Mouse (Mus musculus) forebrain, embryonic 12.5 days (tissue): ENCODE results near the gene Ost4. TPM values are rescaled to one million over a fixed set of nuclear protein-coding genes. Genes with fewer than 3 reads are reported as not detected.

Source experiments
- ATAC-seq: fragments of 200-750 bp; cut with Nextera tagmentation; 2 replicates; pipeline ENCODE4 v1.8.0; 2017; ENCODE audit warnings: moderate TSS enrichment; ENCODE audit not compliant: low FRiP score
- H3K27ac ChIP-seq: fragments of 300-500 bp; sonication (generic); 2 replicates; pipeline ENCODE4 v1.5.1; 2016; ENCODE audit warnings: mild to moderate bottlenecking
- H3K27me3 ChIP-seq: fragments of 300-500 bp; sonication (generic); 2 replicates; pipeline ENCODE4 v1.6.1; 2016; ENCODE audit warnings: mild to moderate bottlenecking
- H3K36me3 ChIP-seq: fragments of 300-500 bp; sonication (generic); replicated peaks from 2 replicates; pipeline ENCODE4 v1.6.1; 2016; ENCODE audit warnings: mild to moderate bottlenecking
- H3K4me1 ChIP-seq: fragments of 300-500 bp; sonication (generic); 2 replicates; pipeline ENCODE4 v1.6.1; 2016
- H3K4me2 ChIP-seq: fragments of 300-500 bp; sonication (generic); 2 replicates; pipeline ENCODE4 v1.6.1; 2016; ENCODE audit warnings: mild to moderate bottlenecking, moderate library complexity
- H3K4me3 ChIP-seq: fragments of 300-500 bp; sonication (generic); replicated peaks from 2 replicates; pipeline ENCODE4 v1.5.1; 2016; ENCODE audit warnings: mild to moderate bottlenecking
- H3K9ac ChIP-seq: fragments of 300-500 bp; sonication (generic); 2 replicates; pipeline ENCODE4 v1.6.1; 2016; ENCODE audit warnings: mild to moderate bottlenecking
- H3K9me3 ChIP-seq: fragments of 300-500 bp; sonication (generic); 2 replicates; pipeline ENCODE4 v1.6.1; 2016
- WGBS: fragments of 180-500 bp; shearing (Covaris S2); methylation state at CpG from one replicate; pipeline ENCODE4 v1.1.7; 2016; 5-methylcytosine and 5-hydroxymethylcytosine counted together
- polyA plus RNA-seq: library from polyadenylated mRNA; unstranded; fragments of >200 nt; fragmentation: Nextera tagmentation; extraction: Ambion mirVana; gene quantifications from 2 replicates; pipeline ENCODE4 v1.2.1, GENCODE M21; 2016

The Ost4 gene
- polyA plus RNA-seq, 1 experiment from 2014 or later = 315 TPM

- Histone ChIP-seq H3K27me3 (peaks cover 20% of the 10 kb centered on the region; the same call in 1 of the 2 replicates), H3K4me2 (no peak overlapping the region), H3K9ac (no peak overlapping the region), H3K36me3 (no peaks in the 10 kb centered on the region), H3K27ac (no peak overlapping the region), H3K9me3 (no peaks in the 10 kb centered on the region), H3K4me3 (no peak overlapping the region), H3K4me1 (peaks cover 9% of the 10 kb centered on the region)
- no peak for ATAC-seq
- 82% methylated on average over 2 of the region's 2 CpGs for WGBS
Measured at GRCm38 (mm10) chr5:30943004-30943403, 35.4 kb upstream of the Ost4 start.

GRCm38 (mm10) chr5:30934725-30935461, 27.3 kb upstream of the Ost4 start:
- Histone ChIP-seq H3K9ac (no peak overlapping the region), H3K4me2 (no peak overlapping the region), H3K9me3 (no peaks in the 10 kb centered on the region), H3K27ac (no peak overlapping the region), H3K4me1 (no peaks in the 10 kb centered on the region), H3K27me3 (no peaks in the 10 kb centered on the region), H3K4me3 (no peak overlapping the region), H3K36me3 (no peaks in the 10 kb centered on the region)
- ATAC-seq = no peak
- 93% methylated on average over 5 of the region's 5 CpGs for WGBS

GRCm38 (mm10) chr5:30933705-30934104, 26.1 kb upstream of the Ost4 start:
- H3K27ac ChIP-seq = no peak overlapping the region
- no peak overlapping the region for H3K4me2 ChIP-seq
- ATAC-seq = no peak
- H3K4me1 ChIP-seq = no peaks in the 10 kb centered on the region
- H3K27me3 ChIP-seq = 0 out of 2 replicates have a peak, but pooled peaks cover 6% of the 10 kb centered on the region
- no peak overlapping the region for H3K9ac ChIP-seq
- 74% methylated on average over 5 of the region's 5 CpGs for WGBS
- no peaks in the 10 kb centered on the region for H3K36me3 ChIP-seq
- H3K4me3 ChIP-seq = no peak overlapping the region
- H3K9me3 ChIP-seq = no peaks in the 10 kb centered on the region

- 0 out of 2 replicates have a peak, but pooled peaks cover 6% of the 10 kb centered on the region for H3K27me3 ChIP-seq
- no peak for ATAC-seq
- WGBS = 88% methylated on average over 4 of the region's 4 CpGs
Measured at GRCm38 (mm10) chr5:30931378-30931777, 23.8 kb upstream of the Ost4 start.

GRCm38 (mm10) chr5:30930846-30931245, 23.3 kb upstream of the Ost4 start:
- Histone ChIP-seq H3K9ac (no peak overlapping the region), H3K27ac (no peak overlapping the region), H3K4me3 (no peak overlapping the region), H3K36me3 (no peaks in the 10 kb centered on the region), H3K4me2 (no peak overlapping the region), H3K27me3 (0 out of 2 replicates have a peak, but pooled peaks cover 6% of the 10 kb centered on the region), H3K4me1 (no peaks in the 10 kb centered on the region), H3K9me3 (no peaks in the 10 kb centered on the region)
- 82% methylated on average over 6 of the region's 6 CpGs for WGBS
- no peak for ATAC-seq

More at GRCm38 (mm10) chr5:30931378-30931777, 23.8 kb upstream of the Ost4 start:
- no peak overlapping the region for H3K9ac ChIP-seq
- no peak overlapping the region for H3K27ac ChIP-seq
- H3K4me3 ChIP-seq = no peak overlapping the region
- H3K4me1 ChIP-seq = no peaks in the 10 kb centered on the region
- no peaks in the 10 kb centered on the region for H3K36me3 ChIP-seq
- no peak overlapping the region for H3K4me2 ChIP-seq
- H3K9me3 ChIP-seq = no peaks in the 10 kb centered on the region

GRCm38 (mm10) chr5:30930121-30930520, 22.5 kb upstream of the Ost4 start:
- ATAC-seq = no peak

GRCm38 (mm10) chr5:30927945-30928529, 20.4 kb upstream of the Ost4 start:
- H3K36me3 ChIP-seq = no peaks in the 10 kb centered on the region
- no peak overlapping the region for H3K9ac ChIP-seq
- H3K4me3 ChIP-seq = no peak overlapping the region
- 0 out of 2 replicates have a peak, but pooled peaks cover 6% of the 10 kb centered on the region for H3K27me3 ChIP-seq
- H3K27ac ChIP-seq = no peak overlapping the region
- WGBS = 42% methylated on average over 7 of the region's 7 CpGs
- peak overlapping the region; percentile 25 for H3K4me2 ChIP-seq
- peak; percentile 60; the same call in 1 of the 2 replicates for ATAC-seq
- H3K4me1 ChIP-seq = no peaks in the 10 kb centered on the region
- no peaks in the 10 kb centered on the region for H3K9me3 ChIP-seq

More at GRCm38 (mm10) chr5:30930121-30930520, 22.5 kb upstream of the Ost4 start:
- no peaks in the 10 kb centered on the region for H3K4me1 ChIP-seq
- no peaks in the 10 kb centered on the region for H3K36me3 ChIP-seq
- H3K4me2 ChIP-seq = no peak overlapping the region
- no peak overlapping the region for H3K9ac ChIP-seq
- no peaks in the 10 kb centered on the region for H3K9me3 ChIP-seq
- 0 out of 2 replicates have a peak, but pooled peaks cover 6% of the 10 kb centered on the region for H3K27me3 ChIP-seq
- no peak overlapping the region for H3K4me3 ChIP-seq
- WGBS = 52% methylated on average over 4 of the region's 4 CpGs
- no peak overlapping the region for H3K27ac ChIP-seq

GRCm38 (mm10) chr5:30926073-30926472, 18.5 kb upstream of the Ost4 start:
- Histone ChIP-seq H3K36me3 (no peaks in the 10 kb centered on the region), H3K27me3 (0 out of 2 replicates have a peak, but pooled peaks cover 6% of the 10 kb centered on the region), H3K9me3 (no peaks in the 10 kb centered on the region), H3K4me1 (peaks cover 13% of the 10 kb centered on the region), H3K9ac (no peak overlapping the region), H3K4me2 (no peak overlapping the region), H3K27ac (no peak overlapping the region), H3K4me3 (no peak overlapping the region)
- 85% methylated on average over 2 of the region's 2 CpGs for WGBS
- no peak for ATAC-seq

- no peak for ATAC-seq
- no peaks in the 10 kb centered on the region for H3K9me3 ChIP-seq
- 0 out of 2 replicates have a peak, but pooled peaks cover 6% of the 10 kb centered on the region for H3K27me3 ChIP-seq
- no peak overlapping the region for H3K4me2 ChIP-seq
- WGBS = 91% methylated on average over 5 of the region's 5 CpGs
- H3K36me3 ChIP-seq = no peaks in the 10 kb centered on the region
- no peak overlapping the region for H3K9ac ChIP-seq
- H3K4me1 ChIP-seq = peaks cover 21% of the 10 kb centered on the region
- H3K4me3 ChIP-seq = no peak overlapping the region
- H3K27ac ChIP-seq = no peak overlapping the region
Measured at GRCm38 (mm10) chr5:30925217-30925616, 17.6 kb upstream of the Ost4 start.

GRCm38 (mm10) chr5:30924614-30925013, 17.0 kb upstream of the Ost4 start:
- H3K27me3 ChIP-seq = 0 out of 2 replicates have a peak, but pooled peaks cover 5% of the 10 kb centered on the region
- H3K9ac ChIP-seq = no peak overlapping the region
- no peaks in the 10 kb centered on the region for H3K9me3 ChIP-seq
- no peaks in the 10 kb centered on the region for H3K36me3 ChIP-seq
- H3K27ac ChIP-seq = no peak overlapping the region
- no peak overlapping the region for H3K4me3 ChIP-seq
- no peak for ATAC-seq
- no peak overlapping the region for H3K4me2 ChIP-seq
- H3K4me1 ChIP-seq = peaks cover 25% of the 10 kb centered on the region
- 78% methylated on average over 8 of the region's 8 CpGs for WGBS

GRCm38 (mm10) chr5:30923119-30923518, 15.5 kb upstream of the Ost4 start:
- no peaks in the 10 kb centered on the region for H3K36me3 ChIP-seq
- 91% methylated on average over 6 of the region's 6 CpGs for WGBS
- H3K27me3 ChIP-seq = no peaks in the 10 kb centered on the region
- no peak overlapping the region for H3K27ac ChIP-seq
- no peak overlapping the region for H3K9ac ChIP-seq
- ATAC-seq = no peak
- H3K4me2 ChIP-seq = no peak overlapping the region
- no peaks in the 10 kb centered on the region for H3K9me3 ChIP-seq
- no peak overlapping the region for H3K4me3 ChIP-seq
- H3K4me1 ChIP-seq = peaks cover 25% of the 10 kb centered on the region

- H3K4me3 ChIP-seq = no peak overlapping the region
- no peak overlapping the region for H3K27ac ChIP-seq
- no peaks in the 10 kb centered on the region for H3K9me3 ChIP-seq
- no peaks in the 10 kb centered on the region for H3K36me3 ChIP-seq
- no peaks in the 10 kb centered on the region for H3K27me3 ChIP-seq
- H3K9ac ChIP-seq = no peak overlapping the region
- 69% methylated on average over 10 of the region's 10 CpGs for WGBS
- no peak for ATAC-seq
- H3K4me1 ChIP-seq = peaks cover 25% of the 10 kb centered on the region
- peak overlapping the region; percentile 86 for H3K4me2 ChIP-seq
Measured at GRCm38 (mm10) chr5:30922581-30923041, 15.0 kb upstream of the Ost4 start.
